Mouse (Mus musculus) frontal cortex, postnatal 14 days (tissue): Measurements from ENCODE around the gene Wwp2.

Experiments used
- DNase-seq, 2 experiments: peaks; one replicate each; pipeline ENCODE4 v3.0.0; 2022; ENCODE audit warnings: low spot score in 2 of 2

Gene Wwp2

GRCm38 (mm10) chr8:107510204-107510603, 74.0 kb downstream of the Wwp2 start:
- no peak for DNase-seq

- no peak for DNase-seq
Observed at GRCm38 (mm10) chr8:107510766-107511165, 74.6 kb downstream of the Wwp2 start.

DNA sequence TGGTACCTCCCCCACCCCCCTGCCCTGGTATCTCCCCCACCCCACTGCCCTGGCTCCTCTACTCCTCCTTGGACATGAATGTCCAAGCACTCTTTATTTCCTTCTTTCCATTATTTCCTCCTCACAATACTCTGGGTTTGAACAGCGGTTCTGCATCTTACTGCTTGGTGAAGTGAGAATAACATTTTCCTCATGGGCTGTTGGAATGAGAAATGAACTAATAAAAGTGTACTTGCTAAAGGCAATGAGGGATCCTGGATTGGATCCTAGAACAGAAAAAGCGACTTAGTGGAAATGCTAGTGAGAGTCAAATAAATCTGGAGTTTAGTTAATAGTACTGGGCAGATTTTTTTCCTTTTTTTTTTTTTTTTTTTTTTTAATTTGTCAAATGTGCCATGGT, 77.1 kb downstream of the Wwp2 start:
- no peak for DNase-seq

DNA sequence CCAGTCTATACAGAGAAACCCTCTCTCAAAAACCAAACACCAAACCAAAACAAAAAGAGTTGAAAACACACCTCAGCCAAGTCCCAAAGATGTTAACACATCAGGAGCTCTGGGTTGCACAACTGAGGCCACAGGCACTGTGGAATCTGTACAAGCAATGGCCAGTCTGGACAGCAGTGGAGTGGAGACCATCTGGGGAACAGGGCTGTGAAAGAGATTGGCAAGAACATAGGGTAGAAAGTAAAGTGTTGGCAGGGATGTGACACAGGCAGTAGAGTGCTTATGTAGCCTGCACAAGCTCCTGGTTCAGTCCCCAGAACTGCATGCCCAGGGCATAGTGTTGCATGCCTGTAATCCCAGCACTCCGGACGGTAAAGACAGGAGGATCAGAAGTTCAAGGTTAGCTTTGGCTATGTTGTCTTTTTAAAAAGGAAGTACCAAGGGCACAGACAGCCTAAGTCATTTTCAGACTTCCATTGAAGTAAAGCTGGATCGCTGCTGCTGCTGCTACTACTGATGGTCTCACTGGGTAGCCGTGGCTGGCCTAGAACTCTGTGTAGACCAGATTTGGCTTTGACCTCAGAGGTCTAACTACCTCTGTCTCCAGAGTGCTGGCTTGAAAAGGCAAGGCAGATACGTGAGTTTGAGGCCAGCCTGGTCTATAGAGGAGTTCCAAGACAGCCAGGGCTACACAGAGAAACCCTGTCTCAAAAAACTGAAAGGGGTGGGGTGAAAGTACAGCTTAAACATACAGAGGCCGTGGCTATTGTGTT, 79.0 kb downstream of the Wwp2 start:
- DNase-seq: no peak

DNA sequence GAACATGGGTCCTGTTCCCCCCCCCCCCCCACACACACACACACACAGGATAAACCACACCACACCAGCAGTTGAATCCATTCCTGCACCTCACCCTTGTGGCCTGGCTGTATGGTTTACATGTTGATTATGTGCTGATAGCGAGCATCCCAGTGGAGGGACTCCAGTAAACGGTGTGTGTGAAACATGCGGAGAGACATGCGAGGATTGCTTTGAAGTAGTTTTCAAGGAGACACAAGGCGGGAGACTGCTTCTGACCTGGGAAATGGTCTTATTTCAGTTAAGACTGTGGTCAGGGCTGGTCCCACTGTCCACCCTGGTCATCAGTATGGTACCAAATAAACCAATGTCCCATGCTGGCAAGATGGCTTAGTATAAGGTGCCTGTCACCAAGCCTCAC, 82.6 kb downstream of the Wwp2 start:
- no peak for DNase-seq

DNA sequence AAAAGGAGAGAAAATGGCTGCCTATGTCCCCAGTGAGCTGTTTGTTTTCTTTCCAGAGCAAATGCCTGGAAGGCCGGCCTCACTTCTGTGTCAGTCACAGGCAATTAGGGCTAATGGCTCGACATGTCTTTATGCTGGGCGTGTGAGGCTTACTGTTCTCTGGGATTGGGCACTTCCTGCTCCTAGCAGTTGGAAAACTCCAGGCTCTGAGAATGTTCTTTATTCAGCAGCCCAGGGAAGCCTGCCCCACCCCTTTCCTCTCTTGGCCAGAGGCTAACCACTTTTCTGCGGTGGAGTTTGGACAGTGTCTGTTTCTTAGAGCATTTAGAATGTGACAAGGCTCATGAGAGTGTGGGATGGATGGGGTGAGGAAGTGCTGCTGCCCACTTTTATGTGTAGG, 83.7 kb downstream of the Wwp2 start:
- peak in 1 of 2 experiments; percentile 15 for DNase-seq

DNA sequence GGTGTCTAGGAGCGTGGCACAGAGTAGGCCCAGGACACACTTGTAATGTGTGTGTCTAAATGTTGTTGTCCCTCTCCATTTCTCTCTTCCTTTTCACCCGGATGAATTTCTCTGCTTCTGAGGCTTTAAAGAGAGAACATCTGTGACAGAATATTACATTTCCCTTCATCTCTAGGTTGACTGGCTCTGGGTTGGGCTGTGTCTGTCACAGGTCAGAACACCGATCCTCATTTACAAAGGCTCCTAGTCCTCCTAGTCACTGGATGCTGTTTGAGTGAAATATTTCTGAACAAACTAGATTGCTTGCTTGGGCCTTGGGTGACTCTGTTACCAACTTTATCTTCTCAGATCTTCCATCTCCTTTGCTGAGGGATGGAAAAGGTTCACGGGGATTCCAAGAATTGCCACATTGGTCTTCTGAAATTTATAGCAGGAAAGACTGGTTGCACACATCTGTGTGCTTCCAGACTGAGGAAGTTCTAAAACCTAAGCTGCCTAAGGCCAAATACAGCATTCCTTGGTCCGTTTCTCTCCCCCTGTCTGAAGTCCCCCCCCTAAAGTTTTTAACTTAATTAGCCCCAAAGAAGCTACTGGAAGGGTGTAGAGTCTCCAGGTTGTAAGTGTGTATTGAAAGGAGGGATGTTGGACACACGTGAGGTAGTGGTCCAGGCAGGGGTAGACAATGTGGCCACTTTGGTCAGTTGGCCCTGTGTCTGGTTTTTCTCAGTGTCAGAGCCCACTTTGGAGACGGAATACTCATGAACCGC, 85.8 kb downstream of the Wwp2 start:
- DNase-seq: no peak

DNA sequence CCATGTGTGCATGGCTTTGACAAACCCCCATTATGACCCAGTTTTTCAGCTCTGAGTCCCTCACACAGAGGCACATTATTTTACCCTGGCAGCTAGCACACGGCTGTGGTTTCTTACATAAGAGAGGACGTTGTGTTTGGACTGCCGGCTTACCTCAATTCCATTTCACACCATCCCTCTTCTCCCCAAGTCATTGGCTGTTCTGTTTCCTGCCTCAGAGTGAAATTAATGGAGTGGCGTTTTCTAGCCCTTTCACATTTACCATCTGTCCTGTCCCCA, 86.3 kb downstream of the Wwp2 start:
- DNase-seq: no peak

- DNase-seq: no peak
Observed at GRCm38 (mm10) chr8:107524535-107524934, 88.4 kb downstream of the Wwp2 start.

- DNase-seq: no peak
Observed at GRCm38 (mm10) chr8:107528786-107529185, 92.6 kb downstream of the Wwp2 start.

DNA sequence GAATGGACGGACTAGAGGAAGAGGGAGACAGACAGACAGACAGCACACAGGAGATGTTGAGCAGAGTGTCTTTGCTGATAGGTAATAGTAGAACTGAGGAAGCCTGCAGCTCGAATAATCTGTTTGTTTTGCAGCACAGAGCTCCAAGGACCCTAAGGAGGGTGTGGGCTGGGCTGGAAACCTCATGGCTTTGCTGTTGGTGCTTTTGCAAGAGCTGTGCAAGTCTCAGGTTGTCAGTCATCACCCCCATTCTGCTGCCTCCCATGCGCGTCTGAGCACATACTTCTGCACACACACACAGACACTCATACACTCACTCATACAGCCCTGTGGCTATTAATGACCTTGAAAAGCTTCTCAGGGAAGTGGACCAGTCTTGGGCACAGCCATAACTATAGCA, 101.3 kb downstream of the Wwp2 start:
- DNase-seq: no peak

GRCm38 (mm10) chr8:107540623-107541022, 104.5 kb downstream of the Wwp2 start:
- no peak for DNase-seq

DNA sequence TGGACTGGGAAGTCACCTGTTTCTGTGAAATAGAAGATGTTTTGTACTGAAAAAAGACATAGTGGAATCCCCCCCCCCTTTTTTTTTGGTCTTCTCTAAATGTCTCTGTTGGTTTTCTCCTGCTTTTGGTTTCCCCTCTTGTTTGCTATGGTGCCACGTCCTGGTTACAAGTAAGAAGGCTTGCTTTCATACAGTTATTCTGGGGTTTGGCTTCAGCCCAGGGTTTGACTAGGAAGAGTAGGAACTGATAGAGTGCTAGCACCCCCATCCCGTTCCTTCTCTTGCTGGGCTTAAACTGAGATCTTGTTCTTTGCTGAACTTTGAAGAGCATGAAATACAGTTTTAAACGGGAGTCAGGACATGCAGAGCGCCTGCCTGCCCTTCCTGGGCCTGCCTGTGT, 105.2 kb downstream of the Wwp2 start:
- DNase-seq: no peak

- DNase-seq: no peak
Observed at GRCm38 (mm10) chr8:107542151-107542550, 106.0 kb downstream of the Wwp2 start.

DNA sequence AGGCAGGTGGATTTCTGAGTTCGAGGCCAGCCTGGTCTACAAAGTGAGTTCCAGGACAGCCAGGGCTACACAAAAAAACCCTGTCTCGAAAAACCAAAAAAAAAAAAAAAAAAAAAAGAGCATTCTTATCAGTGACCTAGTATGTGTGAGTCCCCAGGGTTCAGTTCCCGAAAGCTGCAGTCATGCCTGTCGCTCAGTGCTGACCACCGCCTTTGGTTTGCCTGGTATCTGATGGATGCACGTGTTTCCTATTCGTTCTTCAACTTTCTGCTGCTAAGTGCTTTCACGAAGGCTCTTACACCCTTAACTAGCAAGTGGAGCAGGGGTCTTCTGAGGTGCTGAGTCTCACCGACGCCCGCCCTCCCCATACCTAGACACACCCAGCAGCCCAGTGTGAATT, 107.5 kb downstream of the Wwp2 start:
- no peak for DNase-seq

DNA sequence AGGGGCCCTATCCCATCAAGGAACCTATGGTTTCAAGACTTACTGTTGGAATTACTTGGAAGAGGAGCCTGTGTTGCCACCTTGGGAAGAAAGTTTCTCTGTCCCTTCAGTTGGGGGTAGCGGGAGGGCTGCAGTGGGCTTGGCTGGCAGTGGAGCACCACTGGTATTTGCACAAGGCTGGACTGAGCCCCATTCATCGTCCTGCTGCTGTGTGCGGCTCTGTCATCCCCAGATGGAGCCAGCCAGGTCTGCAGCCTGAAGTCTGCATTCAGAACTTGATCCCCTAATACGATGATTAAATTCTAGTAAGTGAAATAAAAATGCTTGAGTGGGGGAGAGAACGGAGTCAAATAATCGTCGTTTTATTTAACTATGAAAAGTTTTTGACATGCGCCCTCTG, 108.0 kb downstream of the Wwp2 start:
- DNase-seq: no peak

DNA sequence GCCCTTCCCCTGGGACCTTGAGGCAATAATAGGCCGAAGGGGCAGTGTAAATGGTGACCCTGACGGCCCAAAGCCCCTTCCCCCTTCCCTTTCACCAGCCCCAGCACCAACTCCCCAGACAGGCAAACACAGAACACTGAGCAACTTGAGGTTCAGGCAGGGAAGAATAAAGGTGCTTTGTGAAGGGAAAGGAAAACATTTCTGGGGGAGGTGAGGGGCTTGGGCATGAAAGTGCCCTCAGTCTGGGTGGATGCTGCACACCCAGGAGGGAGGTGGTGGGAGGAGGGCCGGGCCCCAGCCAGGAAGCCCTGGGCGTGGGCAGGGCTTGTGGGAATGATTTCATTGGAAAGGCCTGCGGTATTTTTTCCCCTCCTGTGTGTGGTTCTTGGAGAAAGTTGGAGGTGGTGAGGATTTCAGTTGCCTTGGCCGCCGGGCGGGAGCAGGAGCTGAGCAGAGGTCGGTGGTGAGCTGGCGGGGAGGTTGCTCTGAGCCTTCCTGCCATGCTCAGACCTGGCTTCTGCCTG, 108.5 kb downstream of the Wwp2 start:
- DNase-seq: peak in 1 of 2 experiments; percentile 17

DNA sequence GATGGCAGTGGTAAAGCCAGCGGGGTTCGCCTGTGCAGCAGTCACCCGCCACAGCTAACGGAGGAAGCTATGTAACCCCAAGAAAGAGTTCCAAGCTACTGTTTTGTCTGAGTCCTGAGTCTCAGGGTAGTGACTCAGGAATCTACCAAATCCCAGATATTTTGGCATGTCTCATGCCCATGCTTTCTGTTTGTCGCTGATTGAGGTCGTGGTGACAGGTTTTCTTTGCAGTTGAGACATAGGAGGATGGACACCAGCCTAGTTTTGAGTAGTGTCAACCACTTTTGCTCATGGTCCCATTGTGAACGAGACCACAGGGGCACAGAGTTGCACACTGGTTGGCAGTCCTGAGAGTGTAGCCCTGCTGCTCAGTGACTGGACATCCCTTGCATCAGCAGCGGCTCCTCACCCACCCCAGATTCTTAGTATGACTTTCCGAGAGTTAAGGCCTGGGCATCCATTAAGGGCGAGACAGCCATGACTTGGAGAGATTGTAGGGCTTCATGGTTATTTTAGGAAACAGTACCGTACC, 109.5 kb downstream of the Wwp2 start:
- no peak for DNase-seq

- peak; percentile 28 to 43 for DNase-seq
Observed at GRCm38 (mm10) chr8:107546154-107546553, 110.0 kb downstream of the Wwp2 start.

GRCm38 (mm10) chr8:107546817-107547216, 110.7 kb downstream of the Wwp2 start:
- DNase-seq: no peak

- DNase-seq: no peak
Observed at GRCm38 (mm10) chr8:107552234-107552633, 116.1 kb downstream of the Wwp2 start.

GRCm38 (mm10) chr8:107555231-107555630, 119.1 kb downstream of the Wwp2 start:
- DNase-seq: no peak

GRCm38 (mm10) chr8:107556511-107556936, 120.4 kb downstream of the Wwp2 start:
- DNase-seq: no peak
